Mouse (Mus musculus): Measurements from ENCODE around the gene Brs3.

Gene Brs3

DNA sequence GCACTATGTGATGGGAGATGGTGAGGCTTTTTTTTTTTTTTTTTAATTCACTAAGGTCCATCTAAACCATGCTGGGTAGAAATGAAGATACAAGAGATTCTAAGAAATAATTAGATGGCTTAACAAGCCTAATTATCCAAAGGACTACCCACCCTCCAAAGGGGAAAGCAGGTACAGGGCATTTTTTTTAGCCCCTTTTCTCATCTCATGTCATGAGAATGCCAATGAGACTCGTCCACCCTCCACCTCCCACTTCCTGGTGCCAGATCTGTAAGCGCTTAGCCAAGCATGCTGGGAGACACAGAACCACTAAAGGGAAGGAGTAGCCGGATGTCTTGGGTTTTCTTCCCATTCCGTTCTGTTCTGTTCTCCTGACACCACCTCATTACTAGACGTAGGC lies at the start of gene Brs3:
Gene Brs3, plus strand, starts transcription at position 301 of the 400 bp plus-strand sequence.
- in situ Hi-C loops (cut with MboI, MseI): no loop called here

DNA sequence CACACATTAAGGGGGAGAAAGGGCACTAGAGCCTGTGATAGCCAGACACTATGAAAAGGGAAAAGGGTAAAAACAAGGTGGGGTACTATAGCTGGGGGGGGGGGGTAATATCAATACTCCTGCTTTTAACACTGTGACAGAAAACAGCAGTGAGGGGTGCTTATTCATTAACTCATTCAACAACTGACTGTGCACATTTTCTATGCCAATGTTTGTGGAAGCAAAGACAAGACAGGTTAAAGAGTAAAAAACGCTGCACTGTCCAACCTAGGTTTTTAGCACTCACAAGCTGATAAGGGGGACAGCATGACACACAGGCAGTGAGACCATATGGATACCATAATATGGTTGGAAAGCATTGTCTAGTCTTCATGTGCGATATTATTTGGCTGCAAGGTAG lies 30.0 kb upstream of the Brs3 start:
- in situ Hi-C loops (cut with MboI, MseI): no loop called here

DNA sequence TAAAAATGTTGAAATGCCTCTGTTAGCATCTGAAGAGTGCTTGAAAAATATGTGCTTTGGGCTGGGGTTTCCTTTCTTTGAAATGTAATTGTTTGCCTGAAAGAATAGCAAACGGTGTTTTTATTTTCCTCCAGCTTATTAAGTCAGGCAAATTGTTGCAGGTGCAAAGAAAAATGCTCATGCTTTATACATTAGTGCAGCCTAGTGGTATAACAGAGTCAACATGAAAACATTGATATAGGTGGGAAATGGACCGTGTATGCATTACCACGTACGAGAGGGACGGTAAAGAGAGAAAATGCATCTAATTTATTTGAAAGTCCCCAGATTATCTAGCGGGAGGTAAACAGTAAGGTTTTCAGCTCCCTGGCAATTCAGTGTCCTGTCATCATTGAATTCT lies 995 bp downstream of the Brs3 start:
- in situ Hi-C loops (cut with MboI, MseI): no loop called here

DNA sequence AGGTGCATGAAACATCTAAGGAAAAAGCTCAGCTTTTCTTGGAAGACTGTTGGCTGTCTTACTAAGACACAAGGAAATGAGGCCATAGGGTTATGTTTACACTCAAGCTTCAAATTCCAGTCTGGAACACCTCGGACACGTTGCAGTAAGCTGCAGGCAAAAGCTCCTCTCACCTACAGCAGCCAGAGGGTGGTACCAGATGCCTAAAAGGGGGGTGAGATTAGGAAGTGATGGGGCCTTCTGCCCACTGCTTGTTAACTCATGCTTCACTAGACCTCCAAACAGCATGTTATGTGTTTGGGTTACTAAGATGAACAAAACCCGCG lies 9.9 kb downstream of the Brs3 start:
- in situ Hi-C loops (cut with MboI, MseI): no loop called here

DNA sequence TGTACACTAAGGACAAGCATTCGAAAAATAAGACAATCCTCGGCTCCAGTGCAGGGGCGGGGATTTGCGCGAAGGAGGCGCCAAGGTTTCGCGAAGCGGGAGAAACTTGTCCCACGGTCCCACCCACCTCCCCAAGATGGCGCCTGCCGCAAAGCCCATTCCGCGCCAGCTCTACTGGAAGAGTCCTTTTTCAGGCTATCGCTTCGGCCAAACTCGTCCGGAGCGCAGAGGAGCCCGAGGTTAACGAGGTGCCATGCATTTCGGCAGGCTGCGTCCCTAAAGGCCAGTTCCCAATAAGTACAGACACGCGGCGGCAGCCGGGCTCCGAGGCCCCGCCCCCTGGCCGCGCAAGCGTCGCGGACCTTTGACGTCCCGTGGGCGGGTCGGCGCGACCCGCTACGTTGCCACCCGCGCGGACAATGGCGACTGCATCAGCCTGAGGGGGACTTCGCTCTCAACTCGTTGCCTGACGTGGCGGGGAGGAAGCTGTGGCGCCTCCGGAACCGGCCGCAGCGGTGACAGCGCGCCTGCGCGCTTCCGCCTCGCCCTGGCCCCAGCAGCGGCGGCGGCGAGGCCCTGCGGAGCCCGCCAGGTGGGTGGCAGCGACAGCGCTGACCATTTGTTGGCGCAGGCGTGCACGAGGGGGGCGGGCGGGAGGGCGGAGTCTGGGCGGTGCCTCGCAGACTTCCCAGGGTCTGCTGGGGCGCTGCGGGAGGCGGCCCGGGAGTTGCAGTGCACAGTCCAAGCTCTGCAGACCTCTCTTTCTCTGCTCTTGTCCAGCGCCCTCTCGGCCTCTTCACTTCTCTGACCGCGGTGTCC lies 10.5 kb downstream of the Brs3 start, which contains the start of gene Htatsf1:
Gene Htatsf1, plus strand, starts transcription at position 410 of the 819 bp plus-strand sequence.
- in situ Hi-C loops (cut with MboI, MseI): no loop called here

DNA sequence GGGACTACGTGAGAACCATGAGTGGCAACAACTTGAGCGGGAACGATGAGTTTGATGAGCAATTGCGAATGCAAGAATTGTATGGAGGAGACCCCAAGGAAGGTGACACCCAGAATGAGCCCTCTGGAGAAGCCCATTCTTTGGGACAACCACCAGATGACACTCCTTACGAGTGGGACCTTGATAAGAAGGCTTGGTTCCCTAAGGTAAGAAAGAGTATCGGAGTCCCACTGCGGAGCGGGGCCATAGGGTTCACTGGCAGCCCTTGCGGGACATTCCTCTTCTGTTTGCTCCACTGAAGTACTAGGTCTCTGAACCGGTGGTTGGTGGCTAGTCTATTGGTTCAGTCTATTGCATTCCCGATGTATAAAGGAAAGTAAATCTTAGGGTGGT lies 11.1 kb downstream of the Brs3 start:
- in situ Hi-C loops (cut with MboI, MseI): no loop called here

DNA sequence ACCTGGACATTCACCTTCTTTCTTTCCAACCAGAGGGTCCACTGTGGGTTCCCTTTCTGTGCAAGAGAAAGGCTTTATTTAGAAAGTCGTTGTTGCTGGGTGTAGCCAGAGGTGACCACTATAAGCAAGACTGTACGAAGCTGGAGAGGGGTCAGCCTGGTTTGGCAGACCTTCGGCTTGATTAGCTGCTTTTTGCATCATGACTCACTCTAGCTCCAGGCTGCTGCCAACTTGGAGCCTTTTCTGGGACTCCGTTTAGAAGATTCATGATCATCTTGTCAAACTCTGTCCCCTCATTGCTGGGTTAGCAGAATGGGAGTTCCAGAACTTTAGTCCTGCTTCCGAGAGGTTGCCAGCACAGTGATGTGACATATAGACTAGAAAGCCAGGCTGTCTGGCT lies 38.6 kb downstream of the Brs3 start:
- in situ Hi-C loops (cut with MboI, MseI): no loop called here

DNA sequence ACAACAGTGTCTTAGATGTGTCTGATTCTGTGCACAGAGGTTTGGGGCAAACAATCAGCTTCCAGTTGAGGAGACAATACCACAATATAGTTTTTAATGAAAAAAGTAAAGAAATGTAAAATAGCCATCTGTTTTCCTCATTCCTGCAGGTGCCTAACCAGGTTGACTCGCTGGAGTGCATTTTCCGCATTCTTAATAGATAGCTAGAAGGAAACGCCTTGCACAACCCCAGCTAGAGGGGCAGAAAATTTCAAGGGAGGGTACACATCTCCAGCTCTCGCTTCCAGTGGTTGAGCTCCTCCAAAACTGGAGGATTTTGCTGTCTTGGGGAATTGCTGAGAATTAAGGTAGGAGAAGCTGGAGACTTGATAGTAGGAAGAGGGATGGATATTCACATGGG lies 44.9 kb downstream of the Brs3 start, which contains the start of gene Vgll1:
Gene Vgll1, plus strand, starts transcription at position 301 of the 400 bp plus-strand sequence.
- in situ Hi-C loops (cut with MboI, MseI): no loop called here

Data from regulatory T cell (primary cell).